Mouse (Mus musculus) E14TG2a.4 (cell line): ENCODE data around the gene Ctnnbip1.
A peak's percentile ranks its signal among the peaks of the same experiment; 100 is the strongest.

Source experiments
- H3K27me3 ChIP-seq: 2 replicates; pipeline ENCODE4 v1.6.1; 2014; ENCODE audit warnings: low read length, control low read depth; ENCODE audit not compliant: insufficient read depth
- H3K36me3 ChIP-seq: 2 replicates; pipeline ENCODE4 v1.6.1; 2014; ENCODE audit warnings: low read length, control low read depth; ENCODE audit not compliant: insufficient read depth
- H3K4me1 ChIP-seq: replicated peaks from 2 replicates; pipeline ENCODE4 v1.6.1; 2014; ENCODE audit warnings: low read depth, low read length, control low read depth
- H3K4me3 ChIP-seq: replicated peaks from 2 replicates; pipeline ENCODE4 v1.5.1; 2014; ENCODE audit warnings: mild to moderate bottlenecking, low read length
- H3K9me3 ChIP-seq: 2 replicates; pipeline ENCODE4 v1.6.1; 2014; ENCODE audit warnings: low read length, control low read depth
- CTCF ChIP-seq: conservative IDR thresholded peaks from 2 replicates; pipeline ENCODE4 v1.5.1; 2014; ENCODE audit warnings: low read length
- NANOG ChIP-seq: IDR thresholded peaks from 2 replicates; pipeline ENCODE4 v1.6.1; 2014; ENCODE audit warnings: borderline replicate concordance, low read length, mixed read lengths
- POU5F1 ChIP-seq: IDR thresholded peaks from 2 replicates; pipeline ENCODE4 v1.6.1; 2014; ENCODE audit warnings: low read length, borderline replicate concordance

Gene Ctnnbip1

GRCm38 (mm10) chr4:149569781-149570497 lies 51.9 kb downstream of the Ctnnbip1 start:
- peaks cover 5% of the 10 kb centered on the region; the same call in 1 of the 2 replicates for H3K36me3 ChIP-seq
- H3K9me3 ChIP-seq: no peaks in the 10 kb centered on the region
- no peak overlapping the region for H3K4me3 ChIP-seq
- H3K27me3 ChIP-seq: peaks cover 39% of the 10 kb centered on the region
- peaks cover 60% of the 10 kb centered on the region for H3K4me1 ChIP-seq
- TF ChIP-seq POU5F1 (no peak), NANOG (no peak), CTCF (no peak)

GRCm38 (mm10) chr4:149570498-149570863 lies 52.4 kb downstream of the Ctnnbip1 start:
- peaks cover 5% of the 10 kb centered on the region; the same call in 1 of the 2 replicates for H3K36me3 ChIP-seq
- TF ChIP-seq CTCF (no peak), POU5F1 (no peak), NANOG (no peak)
- no peak overlapping the region for H3K4me3 ChIP-seq
- peaks cover 56% of the 10 kb centered on the region for H3K4me1 ChIP-seq
- H3K9me3 ChIP-seq: no peaks in the 10 kb centered on the region
- H3K27me3 ChIP-seq: peaks cover 40% of the 10 kb centered on the region

GRCm38 (mm10) chr4:149571209-149571608 lies 53.2 kb downstream of the Ctnnbip1 start:
- no peak for TF ChIP-seq POU5F1
- TF ChIP-seq CTCF: no peak
- TF ChIP-seq NANOG: no peak
- Histone ChIP-seq H3K9me3 (no peaks in the 10 kb centered on the region), H3K4me3 (no peak overlapping the region), H3K36me3 (no peaks in the 10 kb centered on the region), H3K27me3 (peaks cover 46% of the 10 kb centered on the region), H3K4me1 (peaks cover 50% of the 10 kb centered on the region)

- no peaks in the 10 kb centered on the region for H3K9me3 ChIP-seq
- peaks cover 50% of the 10 kb centered on the region for H3K4me1 ChIP-seq
- no peaks in the 10 kb centered on the region for H3K36me3 ChIP-seq
- TF ChIP-seq NANOG (no peak), POU5F1 (no peak), CTCF (no peak)
- peaks cover 51% of the 10 kb centered on the region for H3K27me3 ChIP-seq
- no peak overlapping the region for H3K4me3 ChIP-seq
Observed at GRCm38 (mm10) chr4:149571651-149572149, 53.7 kb downstream of the Ctnnbip1 start.

- TF ChIP-seq POU5F1 (no peak), CTCF (no peak), NANOG (no peak)
- Histone ChIP-seq H3K4me3 (no peak overlapping the region), H3K9me3 (no peaks in the 10 kb centered on the region), H3K36me3 (no peaks in the 10 kb centered on the region), H3K4me1 (peaks cover 44% of the 10 kb centered on the region), H3K27me3 (peaks cover 57% of the 10 kb centered on the region)
Observed at GRCm38 (mm10) chr4:149572446-149572845, 54.4 kb downstream of the Ctnnbip1 start.

GRCm38 (mm10) chr4:149572851-149573250 lies 54.8 kb downstream of the Ctnnbip1 start:
- Histone ChIP-seq H3K36me3 (no peaks in the 10 kb centered on the region), H3K9me3 (no peaks in the 10 kb centered on the region), H3K4me3 (no peak overlapping the region), H3K27me3 (peaks cover 58% of the 10 kb centered on the region), H3K4me1 (peaks cover 40% of the 10 kb centered on the region)
- TF ChIP-seq CTCF (no peak), POU5F1 (no peak), NANOG (no peak)

- Histone ChIP-seq H3K27me3 (peaks cover 72% of the 10 kb centered on the region), H3K36me3 (no peaks in the 10 kb centered on the region), H3K4me1 (peaks cover 30% of the 10 kb centered on the region), H3K9me3 (no peaks in the 10 kb centered on the region), H3K4me3 (peak overlapping the region; percentile 59)
- TF ChIP-seq NANOG (no peak), POU5F1 (no peak), CTCF (no peak)
Observed at GRCm38 (mm10) chr4:149574391-149574821, 56.4 kb downstream of the Ctnnbip1 start.

- Histone ChIP-seq H3K27me3 (peaks cover 62% of the 10 kb centered on the region), H3K36me3 (no peaks in the 10 kb centered on the region), H3K4me1 (peaks cover 30% of the 10 kb centered on the region), H3K4me3 (no peak overlapping the region), H3K9me3 (no peaks in the 10 kb centered on the region)
- no peak for TF ChIP-seq NANOG
- no peak for TF ChIP-seq POU5F1
- no peak for TF ChIP-seq CTCF
Observed at GRCm38 (mm10) chr4:149576061-149576460, 58.0 kb downstream of the Ctnnbip1 start.

GRCm38 (mm10) chr4:149576993-149577548 lies 59.0 kb downstream of the Ctnnbip1 start:
- Histone ChIP-seq H3K9me3 (no peaks in the 10 kb centered on the region), H3K27me3 (peaks cover 62% of the 10 kb centered on the region), H3K36me3 (no peaks in the 10 kb centered on the region), H3K4me1 (peaks cover 22% of the 10 kb centered on the region), H3K4me3 (no peak overlapping the region)
- TF ChIP-seq CTCF (no peak), POU5F1 (no peak), NANOG (no peak)
